Mouse (Mus musculus) spleen, adult 2 months (tissue): ENCODE measurements at regions not wholly inside any gene's neighbourhood (a gene's known extent, or its start where the extent isn't known, plus 50 kb on each side); places are given as distances from the start of the nearest gene placed in this dataset.

Experiments
- DNase-seq, 2 experiments: peaks; one replicate each; pipeline versions ENCODE4 v3.0.0 to v3.0.0-alpha.2; 2012 to 2021; ENCODE audit warnings: low spot score in 2 of 2, low read depth in 1 of 2
- H3K27ac ChIP-seq: fragments of 200-500 bp; 2 replicates; pipeline ENCODE4 v1.5.1; 2012; ENCODE audit warnings: low read length, inconsistent platforms; ENCODE audit not compliant: insufficient read depth
- H3K27me3 ChIP-seq: fragments of 200-500 bp; 2 replicates; pipeline ENCODE4 v1.6.1; 2012; ENCODE audit warnings: mild to moderate bottlenecking, moderate library complexity, low read length, inconsistent platforms; ENCODE audit not compliant: control insufficient read depth, insufficient read depth
- H3K36me3 ChIP-seq: fragments of 200-500 bp; 2 replicates; pipeline ENCODE4 v1.6.1; 2012; ENCODE audit warnings: mild to moderate bottlenecking, low read length, inconsistent platforms; ENCODE audit not compliant: control insufficient read depth, insufficient read depth
- H3K4me1 ChIP-seq: fragments of 200-500 bp; 2 replicates; pipeline ENCODE4 v1.6.1; 2011; ENCODE audit warnings: inconsistent platforms; ENCODE audit not compliant: control insufficient read depth, insufficient read depth, insufficient read length
- H3K4me3 ChIP-seq: fragments of 200-500 bp; 2 replicates; pipeline ENCODE4 v1.5.1; 2011; ENCODE audit warnings: mild to moderate bottlenecking, inconsistent platforms; ENCODE audit not compliant: insufficient read depth, insufficient read length; ENCODE audit errors: extremely low read depth
- CTCF ChIP-seq: fragments of 200-500 bp; IDR thresholded peaks from 2 replicates; pipeline ENCODE4 v1.5.1; 2011; ENCODE audit warnings: mild to moderate bottlenecking, inconsistent platforms; ENCODE audit not compliant: insufficient read depth, insufficient read length, insufficient replicate concordance; ENCODE audit errors: extremely low read depth
- POLR2A ChIP-seq: fragments of 200-500 bp; IDR thresholded peaks from 2 replicates; pipeline ENCODE4 v1.6.1; 2011; ENCODE audit warnings: low read depth, low read length, inconsistent platforms
- WGBS: fragments of 180-500 bp; shearing (Covaris S2); methylation state at CpG from one replicate; pipeline ENCODE4 v1.1.7; 2018; 5-methylcytosine and 5-hydroxymethylcytosine counted together

GRCm38 (mm10) chr1:184493811-184494210, 238.6 kb downstream of the Hlx start:
- DNase-seq = no peak
- H3K36me3 ChIP-seq = no peaks in the 10 kb centered on the region
- H3K4me3 ChIP-seq = no peak overlapping the region
- no peak overlapping the region for H3K27ac ChIP-seq
- TF ChIP-seq CTCF (no peak), POLR2A (no peak)
- no peaks in the 10 kb centered on the region for H3K4me1 ChIP-seq
- H3K27me3 ChIP-seq = no peaks in the 10 kb centered on the region
- 88% methylated on average over 8 of the region's 8 CpGs for WGBS

GRCm38 (mm10) chr1:184492115-184492514, 240.3 kb downstream of the Hlx start:
- no peak for TF ChIP-seq POLR2A
- Histone ChIP-seq H3K4me3 (no peak overlapping the region), H3K27ac (no peak overlapping the region), H3K4me1 (no peaks in the 10 kb centered on the region), H3K27me3 (no peaks in the 10 kb centered on the region), H3K36me3 (no peaks in the 10 kb centered on the region)
- 94% methylated on average over 3 of the region's 3 CpGs for WGBS
- no peak for DNase-seq

- 76% methylated on average over 4 of the region's 4 CpGs for WGBS
Observed at GRCm38 (mm10) chr1:184491252-184491651, 241.2 kb downstream of the Hlx start.

GRCm38 (mm10) chr1:184487409-184487808, 245.0 kb downstream of the Hlx start:
- TF ChIP-seq POLR2A (no peak), CTCF (no peak)
- Histone ChIP-seq H3K4me1 (no peaks in the 10 kb centered on the region), H3K27me3 (no peaks in the 10 kb centered on the region), H3K36me3 (no peaks in the 10 kb centered on the region), H3K4me3 (no peak overlapping the region), H3K27ac (no peak overlapping the region)
- no peak for DNase-seq
- WGBS = 82% methylated on average over 6 of the region's 6 CpGs

More at GRCm38 (mm10) chr1:184491252-184491651, 241.2 kb downstream of the Hlx start:
- Histone ChIP-seq H3K4me1 (no peaks in the 10 kb centered on the region), H3K27me3 (no peaks in the 10 kb centered on the region), H3K27ac (no peak overlapping the region), H3K36me3 (no peaks in the 10 kb centered on the region), H3K4me3 (no peak overlapping the region)
- TF ChIP-seq CTCF = no peak
- no peak for TF ChIP-seq POLR2A
- DNase-seq = no peak

- WGBS = 44% methylated on average over 8 of the region's 8 CpGs
- H3K27ac ChIP-seq = no peak overlapping the region
- no peaks in the 10 kb centered on the region for H3K36me3 ChIP-seq
- DNase-seq = no peak
- H3K4me1 ChIP-seq = no peaks in the 10 kb centered on the region
- no peaks in the 10 kb centered on the region for H3K27me3 ChIP-seq
- no peak overlapping the region for H3K4me3 ChIP-seq
- no peak for TF ChIP-seq POLR2A
Observed at GRCm38 (mm10) chr1:184484801-184485200, 247.6 kb downstream of the Hlx start.

GRCm38 (mm10) chr1:184483371-184483770, 249.0 kb downstream of the Hlx start:
- no peak overlapping the region for H3K4me3 ChIP-seq
- H3K36me3 ChIP-seq = no peaks in the 10 kb centered on the region
- no peaks in the 10 kb centered on the region for H3K4me1 ChIP-seq
- DNase-seq = no peak
- 89% methylated on average over 7 of the region's 7 CpGs for WGBS
- no peak for TF ChIP-seq POLR2A
- H3K27ac ChIP-seq = no peak overlapping the region
- no peaks in the 10 kb centered on the region for H3K27me3 ChIP-seq

GRCm38 (mm10) chr1:184482026-184482425, 250.4 kb downstream of the Hlx start:
- no peak overlapping the region for H3K27ac ChIP-seq
- no peak overlapping the region for H3K4me3 ChIP-seq
- TF ChIP-seq CTCF (no peak), POLR2A (no peak)
- no peaks in the 10 kb centered on the region for H3K27me3 ChIP-seq
- no peaks in the 10 kb centered on the region for H3K4me1 ChIP-seq
- WGBS = 68% methylated on average over 9 of the region's 9 CpGs
- no peak for DNase-seq
- H3K36me3 ChIP-seq = no peaks in the 10 kb centered on the region
